Mouse (Mus musculus) heart, postnatal 14 days (tissue): ENCODE results near the gene Mturn. TPM values are rescaled to one million over a fixed set of nuclear protein-coding genes. Genes with fewer than 3 reads are reported as not detected.

Experiments
- DNase-seq, 2 experiments: peaks; one replicate each; pipeline ENCODE4 v3.0.0; 2021 to 2022
- intact Hi-C: fragments of 180-260 bp; cut with DNase I; formaldehyde crosslinking; loops from one replicate; pipeline ENCODE4 v1.15.1; 2025
- long read RNA-seq, 2 experiments: library from polyadenylated mRNA; stranded (forward); transcript quantifications; one replicate each; pipeline ENCODE4 v2.0.0; 2021
- total RNA-seq, 2 experiments: library from RNA; stranded (reverse); gene quantifications; 2 replicates each; pipeline ENCODE4 v1.2.3; 2021

The Mturn gene
- 10 to 100 TPM; 11.8 to 12.0 TPM for total RNA-seq
- long read RNA-seq, experiment 1, full-length matches to known transcripts: 21 of 24 reads
- long read RNA-seq, experiment 1, partial matches to known transcripts: 0 of 24 reads
- long read RNA-seq, experiment 1, other reads (novel, unspliced or antisense): 3 of 24 reads
- long read RNA-seq, experiment 2, full-length matches to known transcripts: 10 of 14 reads
- long read RNA-seq, experiment 2, partial matches to known transcripts: 0 of 14 reads
- long read RNA-seq, experiment 2, other reads (novel, unspliced or antisense): 4 of 14 reads

GRCm38 (mm10) chr6:54680891-54681745 lies at the start of gene Mturn:
Gene Mturn (plus strand): TSS chr6:54681624.
- peak; percentile 100 for DNase-seq
- intact Hi-C loops: no loop called here

- no peak for DNase-seq
- intact Hi-C loops: no loop called here
Measured at GRCm38 (mm10) chr6:54639877-54640276, 41.5 kb upstream of the Mturn start.

- intact Hi-C loops: no loop called here
- DNase-seq: no peak
Measured at GRCm38 (mm10) chr6:54641953-54642352, 39.5 kb upstream of the Mturn start.

GRCm38 (mm10) chr6:54643181-54643580 lies 38.2 kb upstream of the Mturn start:
- intact Hi-C loops: no loop called here
- DNase-seq: no peak

GRCm38 (mm10) chr6:54655471-54656095 lies 25.8 kb upstream of the Mturn start:
- intact Hi-C loops: no loop called here

GRCm38 (mm10) chr6:54657861-54658260 lies 23.6 kb upstream of the Mturn start:
- intact Hi-C loops: no loop called here
- DNase-seq: no peak

More at GRCm38 (mm10) chr6:54655471-54656095, 25.8 kb upstream of the Mturn start:
- peak; percentile 22 to 25 for DNase-seq

- no peak for DNase-seq
- intact Hi-C loops: no loop called here
Measured at GRCm38 (mm10) chr6:54669868-54670267, 11.6 kb upstream of the Mturn start.

GRCm38 (mm10) chr6:54672901-54673300 lies 8.5 kb upstream of the Mturn start:
- no peak for DNase-seq
- intact Hi-C loops: no loop called here

- intact Hi-C loops: no loop called here
- no peak for DNase-seq
Measured at GRCm38 (mm10) chr6:54679686-54680085, 1.7 kb upstream of the Mturn start.

- DNase-seq: no peak
- intact Hi-C loops: no loop called here
Measured at GRCm38 (mm10) chr6:54681746-54682428, 463 bp downstream of the Mturn start.

GRCm38 (mm10) chr6:54684085-54684484 lies 2.7 kb downstream of the Mturn start:
- intact Hi-C loops: loop anchor here (2.0 kb wide), 1 partner anchor 89 kb away; the partner anchor contains the start of gene Plekha8
- no peak for DNase-seq

GRCm38 (mm10) chr6:54685103-54685502 lies 3.7 kb downstream of the Mturn start:
- intact Hi-C loops: loop anchor here (2.0 kb wide), 1 partner anchor 90 kb away; the partner anchor contains the start of gene Plekha8
- DNase-seq: no peak

- intact Hi-C loops: loop anchor here (2.0 kb wide), 1 partner anchor 91 kb away; the partner anchor contains the start of gene Plekha8
- DNase-seq: no peak
Measured at GRCm38 (mm10) chr6:54685716-54686395, 4.4 kb downstream of the Mturn start.

GRCm38 (mm10) chr6:54686946-54687737 lies 5.7 kb downstream of the Mturn start:
- intact Hi-C loops: no loop called here
- no peak for DNase-seq

GRCm38 (mm10) chr6:54688467-54689323 lies 7.3 kb downstream of the Mturn start:
- no peak for DNase-seq
- intact Hi-C loops: no loop called here

- DNase-seq: no peak
- intact Hi-C loops: no loop called here
Measured at GRCm38 (mm10) chr6:54689686-54690085, 8.3 kb downstream of the Mturn start.

- intact Hi-C loops: no loop called here
- no peak for DNase-seq
Measured at GRCm38 (mm10) chr6:54690838-54691237, 9.4 kb downstream of the Mturn start.
